Mouse (Mus musculus) MEL (cell line): ENCODE measurements around the gene Usf1. TPM values are rescaled to one million over a fixed set of nuclear protein-coding genes. Genes with fewer than 3 reads are reported as not detected.

Source experiments
- DNase-seq: peaks from one replicate; pipeline ENCODE4 v3.0.0; 2011; ENCODE audit warnings: low read depth, low spot score
- H3K27ac ChIP-seq: 2 replicates; pipeline ENCODE4 v1.5.1; 2012; ENCODE audit warnings: low read depth, mild to moderate bottlenecking, control low read depth, low read length, moderate library complexity; ENCODE audit not compliant: control insufficient read depth
- H3K27me3 ChIP-seq, 2 experiments: fragments of 150-350 bp in 1 of 2; sonication (generic) in 1 of 2; 2 replicates each; pipeline ENCODE4 v1.6.1; 2012; ENCODE audit warnings: low read length in 2 of 2, mild to moderate bottlenecking in 2 of 2, improper control_type of control experiment in 1 of 2, moderate library complexity in 1 of 2; ENCODE audit not compliant: insufficient read depth in 2 of 2, control insufficient read depth in 1 of 2
- H3K36me3 ChIP-seq, 2 experiments: 2 replicates each; pipeline ENCODE4 v1.6.1; 2012 to 2014; ENCODE audit warnings: low read length in 2 of 2, improper control_type of control experiment in 1 of 2, inconsistent platforms in 1 of 2, mild to moderate bottlenecking in 1 of 2; ENCODE audit not compliant: insufficient read depth in 2 of 2, control insufficient read depth in 1 of 2
- H3K4me1 ChIP-seq, 2 experiments: fragments of 150-350 bp in 1 of 2; sonication (generic) in 1 of 2; 2 replicates each; pipeline ENCODE4 v1.6.1; 2012; ENCODE audit warnings: low read length in 2 of 2, improper control_type of control experiment in 1 of 2, mild to moderate bottlenecking in 1 of 2; ENCODE audit not compliant: insufficient read depth in 2 of 2, control insufficient read depth in 1 of 2
- H3K4me3 ChIP-seq, 2 experiments: fragments of 150-350 bp in 1 of 2; sonication (generic) in 1 of 2; 2 replicates each; pipeline ENCODE4 v1.5.1; 2012; ENCODE audit warnings: low read depth in 2 of 2, low read length in 2 of 2, mild to moderate bottlenecking in 2 of 2, moderate library complexity in 2 of 2, control low read depth in 1 of 2, improper control_type of control experiment in 1 of 2; ENCODE audit not compliant: control insufficient read depth in 1 of 2, insufficient read depth in 1 of 2
- H3K79me2 ChIP-seq: 2 replicates; pipeline ENCODE4 v1.6.1; 2012; ENCODE audit warnings: mild to moderate bottlenecking, low read length, moderate library complexity; ENCODE audit not compliant: control insufficient read depth, poor library complexity, insufficient read depth
- H3K9ac ChIP-seq: 2 replicates; pipeline ENCODE4 v1.6.1; 2012; ENCODE audit warnings: low read depth, mild to moderate bottlenecking, control low read depth, low read length, moderate library complexity; ENCODE audit not compliant: control insufficient read depth, poor library complexity, severe bottlenecking
- H3K9me3 ChIP-seq: fragments of 150-350 bp; sonication (generic); replicated peaks from 2 replicates; pipeline ENCODE4 v1.6.1; 2012; ENCODE audit warnings: mild to moderate bottlenecking, low read length, improper control_type of control experiment, moderate library complexity; ENCODE audit not compliant: insufficient read depth
- BHLHE40 ChIP-seq: IDR thresholded peaks from 2 replicates; pipeline ENCODE4 v1.6.1; 2012; ENCODE audit warnings: low read depth, mild to moderate bottlenecking, inconsistent platforms, low read length, improper control_type of control experiment, borderline replicate concordance
- CHD1 ChIP-seq: IDR thresholded peaks from 2 replicates; pipeline ENCODE4 v1.6.1; 2012; ENCODE audit warnings: low read depth, mild to moderate bottlenecking, inconsistent platforms, low read length, improper control_type of control experiment
- CHD2 ChIP-seq: IDR thresholded peaks from 2 replicates; pipeline ENCODE4 v1.6.1; 2011; ENCODE audit warnings: low read length, improper control_type of control experiment
- CTCF ChIP-seq, 3 experiments: IDR thresholded peaks in 2 of 3; conservative IDR thresholded peaks in 1 of 3; 2 replicates each; pipeline ENCODE4 v1.5.1; 2011 to 2012; ENCODE audit warnings: low read length in 3 of 3, low read depth in 2 of 3, mild to moderate bottlenecking in 2 of 3, improper control_type of control experiment in 1 of 3, inconsistent platforms in 1 of 3, mixed read lengths in 1 of 3, moderate library complexity in 1 of 3; ENCODE audit not compliant: control insufficient read depth in 1 of 3, insufficient read depth in 1 of 3, poor library complexity in 1 of 3, severe bottlenecking in 1 of 3
- E2F4 ChIP-seq: IDR thresholded peaks from 2 replicates; pipeline ENCODE4 v1.6.1; 2011; ENCODE audit warnings: low read depth, low read length, improper control_type of control experiment, borderline replicate concordance
- ELF1 ChIP-seq: IDR thresholded peaks from 2 replicates; pipeline ENCODE4 v1.6.1; 2014; ENCODE audit warnings: low read depth, mild to moderate bottlenecking, inconsistent platforms, low read length, improper control_type of control experiment, moderate library complexity
- EP300 ChIP-seq, 2 experiments: IDR thresholded peaks; 2 replicates each; pipeline ENCODE4 v1.6.1; 2011; ENCODE audit warnings: improper control_type of control experiment in 2 of 2, low read length in 2 of 2, low read depth in 1 of 2, mild to moderate bottlenecking in 1 of 2
- ETS1 ChIP-seq: IDR thresholded peaks from 2 replicates; pipeline ENCODE4 v1.6.1; 2012; ENCODE audit warnings: low read depth, mild to moderate bottlenecking, inconsistent platforms, low read length, improper control_type of control experiment, moderate library complexity
- GABPA ChIP-seq: IDR thresholded peaks from 2 replicates; pipeline ENCODE4 v1.6.1; 2012; ENCODE audit warnings: low read depth, mild to moderate bottlenecking, inconsistent platforms, low read length, improper control_type of control experiment, moderate library complexity
- GATA1 ChIP-seq: IDR thresholded peaks from 2 replicates; pipeline ENCODE4 v1.6.1; 2011; ENCODE audit warnings: low read depth, low read length, improper control_type of control experiment
- HCFC1 ChIP-seq: IDR thresholded peaks from 2 replicates; pipeline ENCODE4 v1.6.1; 2012; ENCODE audit warnings: low read depth, mild to moderate bottlenecking, inconsistent platforms, low read length, improper control_type of control experiment, moderate library complexity
- JUND ChIP-seq: IDR thresholded peaks from 2 replicates; pipeline ENCODE4 v1.6.1; 2011; ENCODE audit warnings: low read depth, mild to moderate bottlenecking, improper control_type of control experiment, low read length
- MAFK ChIP-seq: IDR thresholded peaks from 2 replicates; pipeline ENCODE4 v1.6.1; 2011; ENCODE audit warnings: low read depth, mild to moderate bottlenecking, low read length, improper control_type of control experiment, borderline replicate concordance
- MAZ ChIP-seq: IDR thresholded peaks from 2 replicates; pipeline ENCODE4 v1.6.1; 2012; ENCODE audit warnings: low read depth, mild to moderate bottlenecking, inconsistent platforms, low read length, improper control_type of control experiment
- MEF2A ChIP-seq: IDR thresholded peaks from 2 replicates; pipeline ENCODE4 v1.6.1; 2014; ENCODE audit warnings: low read depth, mild to moderate bottlenecking, inconsistent platforms, low read length, improper control_type of control experiment; ENCODE audit not compliant: poor library complexity, insufficient replicate concordance, severe bottlenecking; ENCODE audit errors: extremely low read depth
- MYB ChIP-seq: IDR thresholded peaks from 2 replicates; pipeline ENCODE4 v1.6.1; 2011; ENCODE audit warnings: mild to moderate bottlenecking, low read depth, low read length, improper control_type of control experiment
- MYC ChIP-seq: IDR thresholded peaks from 2 replicates; pipeline ENCODE4 v1.6.1; 2011; ENCODE audit warnings: low read depth, mild to moderate bottlenecking, low read length, improper control_type of control experiment, moderate library complexity
- NRF1 ChIP-seq: IDR thresholded peaks from 2 replicates; pipeline ENCODE4 v1.6.1; 2014; ENCODE audit warnings: low read depth, mild to moderate bottlenecking, inconsistent platforms, low read length, improper control_type of control experiment, moderate library complexity; ENCODE audit not compliant: poor library complexity, insufficient read depth, severe bottlenecking
- POLR2A ChIP-seq, 2 experiments: IDR thresholded peaks; 2 replicates each; pipeline ENCODE4 v1.6.1; 2011 to 2012; ENCODE audit warnings: low read length in 2 of 2, mild to moderate bottlenecking in 2 of 2, control low read depth in 1 of 2, improper control_type of control experiment in 1 of 2, low read depth in 1 of 2, moderate library complexity in 1 of 2; ENCODE audit not compliant: control insufficient read depth in 1 of 2, insufficient read depth in 1 of 2, poor library complexity in 1 of 2
- POLR2AphosphoS2 ChIP-seq: IDR thresholded peaks from 2 replicates; pipeline ENCODE4 v1.6.1; 2011; ENCODE audit warnings: low read length, improper control_type of control experiment
- RAD21 ChIP-seq: IDR thresholded peaks from 2 replicates; pipeline ENCODE4 v1.6.1; 2011; ENCODE audit warnings: mild to moderate bottlenecking, low read depth, low read length, improper control_type of control experiment
- SIN3A ChIP-seq: IDR thresholded peaks from 2 replicates; pipeline ENCODE4 v1.6.1; 2012; ENCODE audit warnings: low read length, improper control_type of control experiment, inconsistent platforms
- TAL1 ChIP-seq: IDR thresholded peaks from 2 replicates; pipeline ENCODE4 v1.6.1; 2012; ENCODE audit warnings: mild to moderate bottlenecking, inconsistent platforms, low read length, moderate library complexity, mixed read lengths
- TBP ChIP-seq: IDR thresholded peaks from 2 replicates; pipeline ENCODE4 v1.8.0; 2011; ENCODE audit warnings: low read depth, low read length, improper control_type of control experiment
- UBTF ChIP-seq: IDR thresholded peaks from 2 replicates; pipeline ENCODE4 v1.6.1; 2012; ENCODE audit warnings: low read depth, mild to moderate bottlenecking, inconsistent platforms, low read length, improper control_type of control experiment, moderate library complexity, borderline replicate concordance; ENCODE audit not compliant: insufficient read depth
- USF2 ChIP-seq, 2 experiments: IDR thresholded peaks; 2 replicates each; pipeline ENCODE4 v1.6.1; 2011 to 2012; ENCODE audit warnings: improper control_type of control experiment in 2 of 2, low read length in 2 of 2, borderline replicate concordance in 1 of 2, inconsistent platforms in 1 of 2, low read depth in 1 of 2, mild to moderate bottlenecking in 1 of 2; ENCODE audit not compliant: insufficient read depth in 1 of 2
- ZC3H11A ChIP-seq: IDR thresholded peaks from 2 replicates; pipeline ENCODE4 v1.6.1; 2012; ENCODE audit warnings: low read depth, mild to moderate bottlenecking, inconsistent platforms, low read length, improper control_type of control experiment
- ZMIZ1 ChIP-seq: IDR thresholded peaks from 2 replicates; pipeline ENCODE4 v1.6.1; 2012; ENCODE audit warnings: low read depth, mild to moderate bottlenecking, inconsistent platforms, low read length, improper control_type of control experiment, moderate library complexity
- ZNF384 ChIP-seq: IDR thresholded peaks from 2 replicates; pipeline ENCODE4 v1.6.1; 2012; ENCODE audit warnings: low read depth, mild to moderate bottlenecking, inconsistent platforms, low read length, improper control_type of control experiment
- polyA plus RNA-seq, 2 experiments: library from polyadenylated mRNA; stranded (reverse) in 1 of 2; unstranded in 1 of 2; fragments of >175 nt in 1 of 2; fragments of >200 nt in 1 of 2; gene quantifications; 2 replicates each; pipeline versions ENCODE4 v1.2.1 to v1.2.4; 2012; ENCODE audit warnings: low replicate concordance in 2 of 2, low read depth in 1 of 2; ENCODE audit not compliant: insufficient read length in 2 of 2, insufficient read depth in 1 of 2, missing spikeins in 1 of 2
- total RNA-seq: library from RNA; depleted of rRNA; stranded (reverse); fragments of 300-350 nt; gene quantifications from 2 replicates; pipeline ENCODE4 v1.2.3, GENCODE M21; 2012

Usf1 gene
- total and polyA plus RNA-seq, 3 experiments = 55.0 to 56.0 TPM; not detected in 1

DNA sequence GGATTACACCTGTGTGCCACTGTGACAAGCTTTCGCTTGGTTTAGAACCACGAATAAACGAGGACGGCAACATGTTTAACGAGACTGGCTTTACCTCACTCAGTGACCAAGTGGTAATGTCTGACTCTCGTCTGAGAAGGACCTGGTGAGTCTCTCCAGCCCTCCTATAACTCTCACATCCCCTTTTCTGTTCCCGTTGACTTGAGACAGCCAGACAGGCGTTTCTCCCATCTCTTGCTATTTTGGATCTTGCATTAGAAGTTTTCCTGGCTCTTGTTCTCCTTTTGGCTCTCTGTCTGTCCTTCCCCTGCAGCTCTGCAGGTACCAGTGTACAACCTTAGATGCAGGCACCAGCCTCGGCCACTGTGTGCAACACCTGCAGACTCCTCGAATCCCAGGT lies 39.9 kb downstream of the Usf1 start:
- no peak for DNase-seq
- Histone ChIP-seq H3K79me2 (no peaks in the 10 kb centered on the region), H3K36me3 (no peaks in the 10 kb centered on the region), H3K9ac (no peak overlapping the region), H3K4me1 (no peaks in the 10 kb centered on the region), H3K27me3 (peaks cover 0 to 4% of the 10 kb centered on the region in 2 experiments; a peak in 2 of 4 replicates), H3K9me3 (no peaks in the 10 kb centered on the region), H3K27ac (no peak overlapping the region), H3K4me3 (no peak overlapping the region)
- TF ChIP-seq USF2 (IDR thresholded peaks at IDR 0.05; ENCODE audit: borderline replicate concordance in 1 of 2, insufficient read depth in 1 of 2, low read depth in 1 of 2, low read length in 2 of 2) (no peak), CHD1 (no peak), MYB (no peak), UBTF (no peak), TBP (no peak), TAL1 (no peak), JUND (no peak), MYC (no peak), POLR2AphosphoS2 (no peak), ZMIZ1 (no peak), GATA1 (no peak), ETS1 (no peak), SIN3A (no peak), ZC3H11A (no peak), RAD21 (no peak), NRF1 (no peak), E2F4 (no peak), GABPA (no peak), ELF1 (no peak)

DNA sequence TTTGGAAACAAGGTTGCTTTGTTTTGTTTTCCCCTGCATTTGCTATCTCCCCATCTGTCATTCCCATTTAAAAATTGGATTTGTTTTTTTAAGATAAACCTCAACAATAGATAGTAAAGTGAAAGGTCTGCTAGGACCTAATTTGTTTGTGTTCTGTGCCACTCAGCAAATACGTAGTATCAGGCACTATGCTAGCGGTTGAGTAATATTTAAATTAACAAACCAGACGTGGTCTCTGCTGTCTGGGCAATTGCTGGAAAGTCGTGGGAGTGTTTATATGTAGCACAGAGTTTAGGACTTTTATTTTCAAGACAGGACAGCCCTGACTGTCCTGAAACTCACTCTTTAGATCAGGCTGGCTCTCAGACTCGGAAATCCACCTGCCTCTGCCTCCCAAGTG lies 41.4 kb downstream of the Usf1 start:
- H3K36me3 ChIP-seq = no peaks in the 10 kb centered on the region
- H3K9ac ChIP-seq = no peak overlapping the region
- no peaks in the 10 kb centered on the region for H3K4me1 ChIP-seq

More for the DNA sequence above, 41.4 kb downstream of the Usf1 start:
- TF ChIP-seq ETS1 (no peak), UBTF (no peak), CTCF (IDR thresholded peaks at IDR 0.05 in 2 of 3, conservative IDR thresholded peaks at IDR 0.05 in 1 of 3; ENCODE audit: control insufficient read depth in 1 of 3, insufficient read depth in 1 of 3, low read depth in 2 of 3, low read length in 3 of 3, poor library complexity in 1 of 3, severe bottlenecking in 1 of 3) (no peak), MYC (no peak), MEF2A (no peak), HCFC1 (no peak), ZC3H11A (no peak), MAFK (no peak), POLR2A (IDR thresholded peaks at IDR 0.05; ENCODE audit: control insufficient read depth in 1 of 2, insufficient read depth in 1 of 2, low read depth in 1 of 2, low read length in 2 of 2, poor library complexity in 1 of 2) (no peak), BHLHE40 (no peak), CHD1 (no peak), ZNF384 (no peak), EP300 (IDR thresholded peaks at IDR 0.05; ENCODE audit: low read depth in 1 of 2, low read length in 2 of 2) (no peak), ELF1 (no peak), MAZ (no peak), ZMIZ1 (no peak), SIN3A (no peak), CHD2 (no peak)
- Histone ChIP-seq H3K27me3 (peaks cover 0 to 4% of the 10 kb centered on the region in 2 experiments; a peak in 2 of 4 replicates), H3K4me3 (no peak overlapping the region), H3K27ac (no peak overlapping the region), H3K79me2 (no peaks in the 10 kb centered on the region), H3K9me3 (no peaks in the 10 kb centered on the region)
- DNase-seq = no peak
